Mouse (Mus musculus): ENCODE measurements at regions not wholly inside any gene's neighbourhood (a gene's known extent, or its start where the extent isn't known, plus 50 kb on each side); places are given as distances from the start of the nearest gene placed in this dataset.

GRCm38 (mm10) chr19:36242396-36242795, 105.7 kb upstream of the Pcgf5 start:
- H3K27ac ChIP-seq (ENCODE audit: low read length) = no peak overlapping the region
- no peak overlapping the region for H3K4me3 ChIP-seq (replicated peaks; ENCODE audit: low read length)
- no peaks in the 10 kb centered on the region; the same call in 1 of the 2 replicates for H3K9me3 ChIP-seq (replicated peaks; ENCODE audit: control insufficient read depth, low read length)
- WGBS = 67% methylated on average over 3 of the region's 3 CpGs
- no peaks in the 10 kb centered on the region for H3K4me1 ChIP-seq (ENCODE audit: control insufficient read depth, insufficient read depth, low read length)
- H3K4me2 ChIP-seq (ENCODE audit: low read depth, low read length) = no peak overlapping the region
- ATAC-seq (ENCODE audit: insufficient read depth, low FRiP score) = no peak
- no peak overlapping the region for H3K9ac ChIP-seq (ENCODE audit: low read length)
- H3K36me3 ChIP-seq (ENCODE audit: control insufficient read depth, insufficient read depth, low read length) = no peaks in the 10 kb centered on the region
- H3K27me3 ChIP-seq (ENCODE audit: control insufficient read depth, insufficient read depth, low read length) = no peaks in the 10 kb centered on the region

- Histone ChIP-seq H3K36me3 (ENCODE audit: control insufficient read depth, insufficient read depth, low read length) (no peaks in the 10 kb centered on the region), H3K27ac (ENCODE audit: low read length) (no peak overlapping the region), H3K4me2 (ENCODE audit: low read depth, low read length) (no peak overlapping the region), H3K9ac (ENCODE audit: low read length) (no peak overlapping the region), H3K4me3 (replicated peaks; ENCODE audit: low read length) (no peak overlapping the region), H3K27me3 (ENCODE audit: control insufficient read depth, insufficient read depth, low read length) (no peaks in the 10 kb centered on the region), H3K4me1 (ENCODE audit: control insufficient read depth, insufficient read depth, low read length) (no peaks in the 10 kb centered on the region), H3K9me3 (replicated peaks; ENCODE audit: control insufficient read depth, low read length) (no peaks in the 10 kb centered on the region; the same call in 1 of the 2 replicates)
- 63% methylated on average over 5 of the region's 5 CpGs for WGBS
- ATAC-seq (ENCODE audit: insufficient read depth, low FRiP score) = no peak
Measured at GRCm38 (mm10) chr19:36242946-36243345, 105.2 kb upstream of the Pcgf5 start.

GRCm38 (mm10) chr19:36252522-36252921, 95.6 kb upstream of the Pcgf5 start:
- no peak for ATAC-seq (ENCODE audit: insufficient read depth, low FRiP score)
- no peaks in the 10 kb centered on the region for H3K36me3 ChIP-seq (ENCODE audit: control insufficient read depth, insufficient read depth, low read length)
- no peak overlapping the region for H3K4me3 ChIP-seq (replicated peaks; ENCODE audit: low read length)
- no peak overlapping the region for H3K4me2 ChIP-seq (ENCODE audit: low read depth, low read length)
- no peaks in the 10 kb centered on the region for H3K4me1 ChIP-seq (ENCODE audit: control insufficient read depth, insufficient read depth, low read length)
- H3K27ac ChIP-seq (ENCODE audit: low read length) = no peak overlapping the region
- H3K9ac ChIP-seq (ENCODE audit: low read length) = no peak overlapping the region
- no peaks in the 10 kb centered on the region for H3K27me3 ChIP-seq (ENCODE audit: control insufficient read depth, insufficient read depth, low read length)
- H3K9me3 ChIP-seq (replicated peaks; ENCODE audit: control insufficient read depth, low read length) = no peaks in the 10 kb centered on the region
- 85% methylated on average over 3 of the region's 3 CpGs for WGBS

- 60% methylated on average over 10 of the region's 10 CpGs for WGBS
- Histone ChIP-seq H3K4me3 (replicated peaks; ENCODE audit: low read length) (no peak overlapping the region), H3K4me1 (ENCODE audit: control insufficient read depth, insufficient read depth, low read length) (no peaks in the 10 kb centered on the region), H3K27ac (ENCODE audit: low read length) (no peak overlapping the region), H3K36me3 (ENCODE audit: control insufficient read depth, insufficient read depth, low read length) (no peaks in the 10 kb centered on the region), H3K27me3 (ENCODE audit: control insufficient read depth, insufficient read depth, low read length) (no peaks in the 10 kb centered on the region), H3K4me2 (ENCODE audit: low read depth, low read length) (no peak overlapping the region), H3K9me3 (replicated peaks; ENCODE audit: control insufficient read depth, low read length) (no peaks in the 10 kb centered on the region), H3K9ac (ENCODE audit: low read length) (no peak overlapping the region)
- ATAC-seq (ENCODE audit: insufficient read depth, low FRiP score) = no peak
Measured at GRCm38 (mm10) chr19:36257748-36258538, 90.2 kb upstream of the Pcgf5 start.

GRCm38 (mm10) chr19:36261819-36262218, 86.3 kb upstream of the Pcgf5 start:
- 83% methylated on average over 5 of the region's 5 CpGs for WGBS
- no peaks in the 10 kb centered on the region for H3K27me3 ChIP-seq (ENCODE audit: control insufficient read depth, insufficient read depth, low read length)
- no peak overlapping the region for H3K4me2 ChIP-seq (ENCODE audit: low read depth, low read length)
- no peak for ATAC-seq (ENCODE audit: insufficient read depth, low FRiP score)
- no peaks in the 10 kb centered on the region for H3K4me1 ChIP-seq (ENCODE audit: control insufficient read depth, insufficient read depth, low read length)
- H3K4me3 ChIP-seq (replicated peaks; ENCODE audit: low read length) = no peak overlapping the region
- no peaks in the 10 kb centered on the region for H3K36me3 ChIP-seq (ENCODE audit: control insufficient read depth, insufficient read depth, low read length)
- H3K9ac ChIP-seq (ENCODE audit: low read length) = no peak overlapping the region
- no peaks in the 10 kb centered on the region for H3K9me3 ChIP-seq (replicated peaks; ENCODE audit: control insufficient read depth, low read length)
- no peak overlapping the region for H3K27ac ChIP-seq (ENCODE audit: low read length)

GRCm38 (mm10) chr19:36263923-36264322, 84.2 kb upstream of the Pcgf5 start:
- Histone ChIP-seq H3K4me3 (replicated peaks; ENCODE audit: low read length) (no peak overlapping the region), H3K4me2 (ENCODE audit: low read depth, low read length) (no peak overlapping the region), H3K9me3 (replicated peaks; ENCODE audit: control insufficient read depth, low read length) (no peaks in the 10 kb centered on the region), H3K27me3 (ENCODE audit: control insufficient read depth, insufficient read depth, low read length) (no peaks in the 10 kb centered on the region), H3K4me1 (ENCODE audit: control insufficient read depth, insufficient read depth, low read length) (no peaks in the 10 kb centered on the region), H3K36me3 (ENCODE audit: control insufficient read depth, insufficient read depth, low read length) (no peaks in the 10 kb centered on the region), H3K9ac (ENCODE audit: low read length) (no peak overlapping the region), H3K27ac (ENCODE audit: low read length) (no peak overlapping the region)
- WGBS = 71% methylated on average over 4 of the region's 4 CpGs
- no peak for ATAC-seq (ENCODE audit: insufficient read depth, low FRiP score)

- Histone ChIP-seq H3K27me3 (ENCODE audit: control insufficient read depth, insufficient read depth, low read length) (no peaks in the 10 kb centered on the region), H3K9me3 (replicated peaks; ENCODE audit: control insufficient read depth, low read length) (no peaks in the 10 kb centered on the region), H3K9ac (ENCODE audit: low read length) (no peak overlapping the region), H3K36me3 (ENCODE audit: control insufficient read depth, insufficient read depth, low read length) (no peaks in the 10 kb centered on the region), H3K4me2 (ENCODE audit: low read depth, low read length) (no peak overlapping the region), H3K4me3 (replicated peaks; ENCODE audit: low read length) (no peak overlapping the region), H3K27ac (ENCODE audit: low read length) (no peak overlapping the region), H3K4me1 (ENCODE audit: control insufficient read depth, insufficient read depth, low read length) (no peaks in the 10 kb centered on the region)
- 66% methylated on average over 2 of the region's 2 CpGs for WGBS
- ATAC-seq (ENCODE audit: insufficient read depth, low FRiP score) = no peak
Measured at GRCm38 (mm10) chr19:36264397-36264796, 83.7 kb upstream of the Pcgf5 start.

- no peak overlapping the region for H3K27ac ChIP-seq (ENCODE audit: low read length)
- no peak for ATAC-seq (ENCODE audit: insufficient read depth, low FRiP score)
- WGBS = 81% methylated on average over 1 of the region's 1 CpGs
- no peaks in the 10 kb centered on the region for H3K9me3 ChIP-seq (replicated peaks; ENCODE audit: control insufficient read depth, low read length)
- no peaks in the 10 kb centered on the region for H3K4me1 ChIP-seq (ENCODE audit: control insufficient read depth, insufficient read depth, low read length)
- H3K4me2 ChIP-seq (ENCODE audit: low read depth, low read length) = no peak overlapping the region
- H3K36me3 ChIP-seq (ENCODE audit: control insufficient read depth, insufficient read depth, low read length) = no peaks in the 10 kb centered on the region
- H3K27me3 ChIP-seq (ENCODE audit: control insufficient read depth, insufficient read depth, low read length) = no peaks in the 10 kb centered on the region
- no peak overlapping the region for H3K4me3 ChIP-seq (replicated peaks; ENCODE audit: low read length)
- H3K9ac ChIP-seq (ENCODE audit: low read length) = no peak overlapping the region
Measured at GRCm38 (mm10) chr19:36265276-36265675, 82.8 kb upstream of the Pcgf5 start.

- Histone ChIP-seq H3K4me2 (ENCODE audit: low read depth, low read length) (no peak overlapping the region), H3K27ac (ENCODE audit: low read length) (no peak overlapping the region), H3K27me3 (ENCODE audit: control insufficient read depth, insufficient read depth, low read length) (no peaks in the 10 kb centered on the region), H3K36me3 (ENCODE audit: control insufficient read depth, insufficient read depth, low read length) (no peaks in the 10 kb centered on the region), H3K9ac (ENCODE audit: low read length) (no peak overlapping the region), H3K4me1 (ENCODE audit: control insufficient read depth, insufficient read depth, low read length) (no peaks in the 10 kb centered on the region), H3K4me3 (replicated peaks; ENCODE audit: low read length) (no peak overlapping the region), H3K9me3 (replicated peaks; ENCODE audit: control insufficient read depth, low read length) (no peaks in the 10 kb centered on the region)
- WGBS = 68% methylated on average over 8 of the region's 8 CpGs
- no peak for ATAC-seq (ENCODE audit: insufficient read depth, low FRiP score)
Measured at GRCm38 (mm10) chr19:36266346-36266745, 81.8 kb upstream of the Pcgf5 start.
